Mouse (Mus musculus): ENCODE results near the gene Samd4b. TPM values are rescaled to one million over a fixed set of nuclear protein-coding genes. Genes with fewer than 3 reads are reported as not detected.

Samd4b gene
- 94.8 and 122 TPM in 2 replicates for polyA plus RNA-seq (2012; rRNA removed; ENCODE audit: low replicate concordance)

GRCm38 (mm10) chr7:28597642-28598446, at the start of gene Samd4b, which contains the start of gene Pak4:
Gene Samd4b (minus strand): TSS chr7:28598144.
Gene Pak4 (minus strand): TSS chr7:28598185.

GRCm38 (mm10) chr7:28631073-28631472, 33.1 kb upstream of the Samd4b start, which contains the start of gene Acp7:
Gene Acp7 (minus strand): TSS chr7:28631332.

GRCm38 (mm10) chr7:28547154-28547553, 50.8 kb downstream of the Samd4b start, which contains the start of gene Nccrp1:
Gene Nccrp1 (minus strand): TSS chr7:28547254.

GRCm38 (mm10) chr7:28540526-28540925, 57.4 kb downstream of the Samd4b start, which contains the start of gene Sycn:
Gene Sycn (plus strand): TSS chr7:28540885.

GRCm38 (mm10) chr7:28522536-28522935, 75.4 kb downstream of the Samd4b start, which contains the start of gene Ifnl3:
Gene Ifnl3 (plus strand): TSS chr7:28522836.

GRCm38 (mm10) chr7:28510405-28510974, 87.5 kb downstream of the Samd4b start, which contains the start of gene Ifnl2:
Gene Ifnl2 (minus strand): TSS chr7:28510455.

GRCm38 (mm10) chr7:28451531-28452360, 146.2 kb downstream of the Samd4b start, which contains the start of gene Lrfn1:
Gene Lrfn1 (plus strand): TSS chr7:28451980.

GRCm38 (mm10) chr7:28436932-28437570, 160.9 kb downstream of the Samd4b start, which contains the start of gene Gmfg:
Gene Gmfg (plus strand): TSS chr7:28437447.

GRCm38 (mm10) chr7:28392429-28393271, 205.3 kb downstream of the Samd4b start, which contains the start of the genes Med29 and Paf1:
Gene Med29 (minus strand): TSS chr7:28392708.
Gene Paf1 (plus strand): TSS chr7:28392951.

GRCm38 (mm10) chr7:28380237-28381016, 217.5 kb downstream of the Samd4b start, which contains the start of gene Zfp36:
Gene Zfp36 (minus strand): TSS chr7:28380253.

GRCm38 (mm10) chr7:28372251-28373108, 225.5 kb downstream of the Samd4b start, which contains the start of gene Plekhg2:
Gene Plekhg2 (minus strand): TSS chr7:28372599.

GRCm38 (mm10) chr7:28350155-28350883, 247.6 kb downstream of the Samd4b start, which contains the start of gene Rps16:
Gene Rps16 (plus strand): TSS chr7:28350652.

Other genes with a start within 250 kb of the Samd4b start
- gene Rps16, start 247.5 kb downstream of the Samd4b start, polyA plus RNA-seq (2012; rRNA removed; ENCODE audit: low replicate concordance) = 1,024 and 1,255 TPM in 2 replicates
- 35.6 and 63.3 TPM in 2 replicates for gene Plekhg2, start 225.5 kb downstream of the Samd4b start, polyA plus RNA-seq (2012; rRNA removed; ENCODE audit: low replicate concordance)
- 63.8 and 131 TPM in 2 replicates for gene Zfp36, start 217.9 kb downstream of the Samd4b start, polyA plus RNA-seq (2012; rRNA removed; ENCODE audit: low replicate concordance)
- gene Med29, start 205.4 kb downstream of the Samd4b start, polyA plus RNA-seq (2012; rRNA removed; ENCODE audit: low replicate concordance) = 54.4 and 58.2 TPM in 2 replicates
- 89.1 and 121 TPM in 2 replicates for gene Paf1, start 205.2 kb downstream of the Samd4b start, polyA plus RNA-seq (2012; rRNA removed; ENCODE audit: low replicate concordance)
- gene Gmfg, start 160.7 kb downstream of the Samd4b start, polyA plus RNA-seq (2012; rRNA removed; ENCODE audit: low replicate concordance) = 21.0 and 30.6 TPM in 2 replicates
- 3.9 and 9.0 TPM in 2 replicates for gene Lrfn1, start 146.2 kb downstream of the Samd4b start, polyA plus RNA-seq (2012; rRNA removed; ENCODE audit: low replicate concordance)
- gene Ifnl2, start 87.7 kb downstream of the Samd4b start, polyA plus RNA-seq (2012; rRNA removed; ENCODE audit: low replicate concordance) = not detected in 2 replicates
- not detected in 2 replicates for gene Ifnl3, start 75.3 kb downstream of the Samd4b start, polyA plus RNA-seq (2012; rRNA removed; ENCODE audit: low replicate concordance)
- gene Sycn, start 57.3 kb downstream of the Samd4b start, polyA plus RNA-seq (2012; rRNA removed; ENCODE audit: low replicate concordance) = 0.91 TPM in 1 of 2 replicates, not detected in the other
- 1.0 and 2.2 TPM in 2 replicates for gene Nccrp1, start 50.9 kb downstream of the Samd4b start, polyA plus RNA-seq (2012; rRNA removed; ENCODE audit: low replicate concordance)
- 17.6 and 40.2 TPM in 2 replicates for gene Pak4, start within 50 bp of the Samd4b start, polyA plus RNA-seq (2012; rRNA removed; ENCODE audit: low replicate concordance)
- 1.3 TPM in 1 of 2 replicates, not detected in the other for gene Acp7, start 33.2 kb upstream of the Samd4b start, polyA plus RNA-seq (2012; rRNA removed; ENCODE audit: low replicate concordance)
- 12.5 and 18.3 TPM in 2 replicates for gene Fbxo27, start 94.7 kb upstream of the Samd4b start, polyA plus RNA-seq (2012; rRNA removed; ENCODE audit: low replicate concordance)
- gene Fbxo17, start 118.7 kb upstream of the Samd4b start, polyA plus RNA-seq (2012; rRNA removed; ENCODE audit: low replicate concordance) = 4.6 and 7.5 TPM in 2 replicates
- gene Mrps12, start 143.7 kb upstream of the Samd4b start, polyA plus RNA-seq (2012; rRNA removed; ENCODE audit: low replicate concordance) = 47.7 and 130 TPM in 2 replicates
- 25.3 and 32.9 TPM in 2 replicates for gene Sars2, start 143.8 kb upstream of the Samd4b start, polyA plus RNA-seq (2012; rRNA removed; ENCODE audit: low replicate concordance)
- not detected in 2 replicates for gene Ccer2, start 158.0 kb upstream of the Samd4b start, polyA plus RNA-seq (2012; rRNA removed; ENCODE audit: low replicate concordance)
- gene Sirt2, start 168.6 kb upstream of the Samd4b start, polyA plus RNA-seq (2012; rRNA removed; ENCODE audit: low replicate concordance) = 79.4 and 91.0 TPM in 2 replicates
- gene Nfkbib, start 169.4 kb upstream of the Samd4b start, polyA plus RNA-seq (2012; rRNA removed; ENCODE audit: low replicate concordance) = 34.4 and 86.5 TPM in 2 replicates
- 17.7 and 28.4 TPM in 2 replicates for gene Rinl, start 190.8 kb upstream of the Samd4b start, polyA plus RNA-seq (2012; rRNA removed; ENCODE audit: low replicate concordance)
- 175 and 340 TPM in 2 replicates for gene Hnrnpl, start 210.4 kb upstream of the Samd4b start, polyA plus RNA-seq (2012; rRNA removed; ENCODE audit: low replicate concordance)
- gene Ech1, start 227.1 kb upstream of the Samd4b start, polyA plus RNA-seq (2012; rRNA removed; ENCODE audit: low replicate concordance) = 446 and 756 TPM in 2 replicates
- gene Lgals4, start 235.7 kb upstream of the Samd4b start, polyA plus RNA-seq (2012; rRNA removed; ENCODE audit: low replicate concordance) = 26.0 and 45.3 TPM in 2 replicates

Measured in mammary gland, adult 2 months (tissue).